Mouse (Mus musculus): ENCODE data around the gene Olfr676.
"Not testable (repeated sequence)": the region's sequence is repeated elsewhere in the genome, so short reads cannot be mapped to it uniquely, and the experiment has no call there.

The Olfr676 gene

DNA sequence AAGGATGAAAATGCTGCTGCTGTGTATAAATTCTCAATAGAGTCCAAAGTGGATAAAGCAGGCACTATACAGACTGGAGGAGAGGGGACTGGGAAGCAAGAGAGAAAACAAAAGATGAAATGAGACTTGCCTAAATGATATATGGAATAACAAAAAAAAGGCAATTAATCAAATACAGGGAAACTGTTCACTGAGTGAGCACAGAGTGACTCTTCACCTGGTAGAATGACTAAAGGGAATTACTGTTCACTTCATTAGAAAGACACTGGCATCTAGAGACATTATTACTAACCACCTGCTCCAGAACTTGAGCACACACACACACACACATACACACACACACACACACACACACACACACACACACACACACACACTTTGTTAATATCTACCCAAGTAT lies at the start of gene Olfr676:
Gene Olfr676 (plus strand): TSS at position 301 of the 400 bp plus-strand sequence.
- no peak for DNase-seq (ENCODE audit: low spot score)

DNA sequence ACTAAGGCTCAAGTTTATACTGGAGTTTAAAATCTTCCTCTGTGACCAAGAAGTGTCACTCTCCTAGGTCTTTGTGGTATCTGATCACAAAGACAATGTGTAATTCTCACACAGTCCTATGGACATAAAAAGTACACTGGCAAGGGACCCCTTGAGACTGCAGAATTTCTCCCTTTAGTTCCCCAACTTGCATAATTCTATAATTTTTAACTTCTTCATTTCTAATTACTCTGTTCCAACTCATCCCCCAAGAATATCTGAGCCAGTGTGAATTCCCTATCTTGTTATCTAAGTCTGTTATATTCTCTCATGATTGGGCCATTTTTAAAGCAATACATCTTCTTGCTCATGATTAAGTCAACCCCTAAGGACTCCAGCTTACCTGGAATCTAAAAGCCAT lies 30.6 kb upstream of the Olfr676 start, which contains the start of gene Olfr672:
Gene Olfr672 (minus strand): TSS at position 101 of the 400 bp plus-strand sequence.
- no peak for DNase-seq (ENCODE audit: low spot score)

GRCm38 (mm10) chr7:105022530-105022929 lies 10.0 kb upstream of the Olfr676 start:
- no peak for DNase-seq (ENCODE audit: low spot score)

GRCm38 (mm10) chr7:105028360-105028759 lies 4.1 kb upstream of the Olfr676 start, which contains the start of gene Olfr675:
Gene Olfr675, minus strand, starts transcription at chr7:105028460.
- no peak for DNase-seq (ENCODE audit: low spot score)

DNA sequence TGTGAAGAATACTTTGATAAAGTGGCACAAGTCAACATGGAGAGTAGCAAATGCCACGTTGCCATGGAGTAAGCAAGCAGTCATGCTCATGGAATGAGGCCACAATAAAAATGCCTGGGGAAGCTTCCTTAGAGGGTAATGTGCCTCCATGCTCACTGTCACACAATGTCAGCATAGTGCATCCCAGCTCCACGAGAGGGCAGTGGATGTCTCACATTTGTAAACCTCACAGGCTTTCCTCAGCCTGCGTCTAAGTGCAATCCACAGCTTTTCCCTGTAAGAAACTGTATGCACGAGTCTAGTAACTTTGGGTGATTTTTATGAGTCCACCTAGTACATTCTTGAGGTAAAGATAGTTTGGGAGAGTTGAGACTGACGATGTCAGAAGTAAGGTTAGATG lies 1.3 kb downstream of the Olfr676 start:
- not testable (repeated sequence) for DNase-seq (ENCODE audit: low spot score)

DNA sequence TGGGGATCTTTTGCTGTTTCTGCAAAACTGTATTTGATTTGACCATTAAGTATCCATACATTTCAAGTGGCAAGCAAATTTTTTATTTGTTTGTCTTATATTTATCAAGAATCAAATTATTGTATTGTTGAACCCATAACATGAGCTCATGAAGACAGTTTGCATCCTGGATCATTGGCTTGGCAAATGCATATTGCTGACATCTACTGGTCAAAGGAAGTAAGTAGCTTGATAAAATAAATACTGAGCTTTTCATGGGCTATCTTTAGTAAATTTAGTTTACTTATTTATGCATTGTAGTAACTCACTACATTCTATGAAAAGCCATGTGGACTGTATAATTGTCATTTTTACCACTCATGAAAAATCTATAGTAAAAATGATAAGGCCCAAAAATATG lies 26.5 kb downstream of the Olfr676 start:
- no peak for DNase-seq (ENCODE audit: low spot score)

DNA sequence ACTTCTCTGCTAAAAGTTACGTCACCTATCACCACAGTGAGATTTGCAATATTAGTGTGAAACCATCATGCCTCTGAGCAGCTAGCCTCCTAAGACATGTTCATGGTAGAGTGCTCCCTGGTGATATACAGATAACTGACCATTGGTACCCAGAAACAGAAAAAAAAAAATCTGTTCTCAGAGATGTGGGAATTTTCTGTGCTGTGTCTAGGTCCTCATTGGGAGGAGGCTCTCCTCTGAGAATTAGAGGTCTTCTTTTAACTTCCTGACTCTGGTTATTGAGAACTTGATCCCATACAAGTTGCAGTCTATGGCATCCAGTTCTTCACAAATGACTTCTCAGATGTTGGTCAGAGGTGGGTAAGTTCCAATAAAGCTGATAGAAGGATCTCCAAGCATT lies 31.7 kb downstream of the Olfr676 start, which contains the start of gene Olfr678:
Gene Olfr678 (plus strand): TSS at position 301 of the 400 bp plus-strand sequence.
- no peak for DNase-seq (ENCODE audit: low spot score)

DNA sequence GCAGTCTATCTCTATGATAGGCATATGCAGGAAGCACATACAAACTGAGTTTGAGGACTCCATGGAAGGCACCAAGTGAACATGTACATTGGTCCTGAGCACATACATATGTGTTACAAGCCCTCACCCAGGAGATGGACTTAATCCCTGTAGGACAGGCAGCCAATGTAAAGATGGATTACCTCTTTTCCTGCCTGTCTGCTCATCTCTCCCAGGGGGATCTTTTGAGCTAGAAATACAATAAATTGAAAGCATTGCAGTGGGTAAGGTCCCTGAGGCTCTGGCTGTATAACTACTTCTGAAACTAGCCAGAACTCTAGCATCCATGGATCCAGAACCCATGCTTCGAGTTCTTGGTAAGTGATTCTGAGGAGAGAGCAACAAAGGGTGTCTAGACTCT lies 48.4 kb downstream of the Olfr676 start, which contains the start of gene Olfr679:
Gene Olfr679 (plus strand): TSS at position 301 of the 400 bp plus-strand sequence.
- no peak for DNase-seq (ENCODE audit: low spot score)
